Mouse (Mus musculus) C2C12 (cell line): Measurements from ENCODE around the gene Ttc38.

ENCODE experiments used
- CEBPB ChIP-seq: IDR thresholded peaks from one replicate; pipeline ENCODE4 v1.6.1; 2011; ENCODE audit warnings: low read depth, mild to moderate bottlenecking, control low read depth, moderate library complexity
- CTCF ChIP-seq: IDR thresholded peaks from one replicate; pipeline ENCODE4 v1.5.1; 2011; ENCODE audit not compliant: control insufficient read depth, insufficient read depth, insufficient read length
- MYOG ChIP-seq: IDR thresholded peaks from one replicate; pipeline ENCODE4 v1.6.1; 2011; ENCODE audit not compliant: control insufficient read depth, insufficient read length; ENCODE audit errors: extremely low read depth
- USF1 ChIP-seq: IDR thresholded peaks from one replicate; pipeline ENCODE4 v1.6.1; 2011; ENCODE audit warnings: low read depth, mild to moderate bottlenecking, control low read depth, moderate library complexity

DNA sequence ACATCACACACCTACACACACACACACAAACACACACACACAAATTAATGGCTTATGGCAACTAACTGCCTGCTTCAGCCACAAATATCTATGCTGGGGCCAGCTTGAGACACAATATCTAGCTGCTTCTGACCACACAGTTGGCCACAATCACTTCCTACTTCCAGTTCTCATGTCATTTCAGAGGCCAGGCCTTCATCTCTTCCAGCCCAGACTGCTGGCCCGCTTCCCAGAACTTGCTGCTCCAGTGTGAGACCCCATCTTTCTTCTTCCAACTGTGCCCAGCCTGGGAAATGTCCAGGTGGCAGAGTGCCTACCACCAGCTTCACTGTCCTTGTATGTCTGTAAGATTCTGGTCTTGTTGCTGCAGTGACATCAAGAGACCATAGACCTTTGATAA lies 39.3 kb upstream of the Ttc38 start:
- no peak for TF ChIP-seq CTCF
- TF ChIP-seq CEBPB: no peak
- no peak for TF ChIP-seq USF1
- TF ChIP-seq MYOG: no peak
